Mouse (Mus musculus): ENCODE measurements around the gene Cdc27. TPM values are rescaled to one million over a fixed set of nuclear protein-coding genes. Genes with fewer than 3 reads are reported as not detected.

Cdc27 gene
- polyA plus RNA-seq, 1 experiment = 25.9 TPM

GRCm38 (mm10) chr11:104525935-104526334 lies 24.5 kb downstream of the Cdc27 start:
- no peak for TF ChIP-seq POLR2A (IDR thresholded peaks at IDR 0.05; ENCODE audit: borderline replicate concordance, low read depth, low read length)
- no peak for TF ChIP-seq CTCF (IDR thresholded peaks at IDR 0.05; ENCODE audit: low read depth, low read length)
- Histone ChIP-seq H3K4me3 (ENCODE audit: insufficient read depth, low read length) (no peak overlapping the region), H3K27ac (ENCODE audit: insufficient read depth, low read depth, low read length) (no peak overlapping the region), H3K4me1 (ENCODE audit: control insufficient read depth, insufficient read depth, low read length) (no peaks in the 10 kb centered on the region)

- H3K4me3 ChIP-seq (ENCODE audit: insufficient read depth, low read length) = no peak overlapping the region
- H3K4me1 ChIP-seq (ENCODE audit: control insufficient read depth, insufficient read depth, low read length) = no peaks in the 10 kb centered on the region
- TF ChIP-seq CTCF (IDR thresholded peaks at IDR 0.05; ENCODE audit: low read depth, low read length) = no peak
- TF ChIP-seq POLR2A (IDR thresholded peaks at IDR 0.05; ENCODE audit: borderline replicate concordance, low read depth, low read length) = no peak
- no peak overlapping the region for H3K27ac ChIP-seq (ENCODE audit: insufficient read depth, low read depth, low read length)
Measured at GRCm38 (mm10) chr11:104512436-104512835, 38.0 kb downstream of the Cdc27 start.

DNA sequence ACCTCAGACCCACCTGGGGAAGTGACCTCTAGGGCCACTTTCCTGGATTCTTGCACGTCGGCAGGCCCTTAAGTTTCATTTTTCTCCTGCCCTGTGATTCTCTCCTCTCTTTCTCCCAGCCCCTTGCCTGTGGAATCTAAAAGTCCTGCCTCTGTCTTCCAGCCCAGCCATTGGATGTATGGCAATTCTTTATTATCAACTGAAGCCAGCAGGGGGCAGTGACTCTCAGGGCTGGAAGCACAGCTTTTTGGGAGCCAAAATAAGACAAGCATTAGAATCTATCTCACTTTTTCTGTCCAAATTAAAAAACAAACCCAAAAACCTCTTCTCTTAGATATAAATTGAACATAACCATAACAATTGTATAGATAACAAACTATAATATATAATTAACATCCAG lies 39.8 kb downstream of the Cdc27 start:
- no peak overlapping the region for H3K4me3 ChIP-seq (ENCODE audit: insufficient read depth, low read length)
- H3K27ac ChIP-seq (ENCODE audit: insufficient read depth, low read depth, low read length) = no peak overlapping the region
- peak; percentile 27; the same call in 1 of the 2 replicates for TF ChIP-seq CTCF (IDR thresholded peaks at IDR 0.05; ENCODE audit: low read depth, low read length)
- no peak for TF ChIP-seq POLR2A (IDR thresholded peaks at IDR 0.05; ENCODE audit: borderline replicate concordance, low read depth, low read length)
- no peaks in the 10 kb centered on the region for H3K4me1 ChIP-seq (ENCODE audit: control insufficient read depth, insufficient read depth, low read length)

DNA sequence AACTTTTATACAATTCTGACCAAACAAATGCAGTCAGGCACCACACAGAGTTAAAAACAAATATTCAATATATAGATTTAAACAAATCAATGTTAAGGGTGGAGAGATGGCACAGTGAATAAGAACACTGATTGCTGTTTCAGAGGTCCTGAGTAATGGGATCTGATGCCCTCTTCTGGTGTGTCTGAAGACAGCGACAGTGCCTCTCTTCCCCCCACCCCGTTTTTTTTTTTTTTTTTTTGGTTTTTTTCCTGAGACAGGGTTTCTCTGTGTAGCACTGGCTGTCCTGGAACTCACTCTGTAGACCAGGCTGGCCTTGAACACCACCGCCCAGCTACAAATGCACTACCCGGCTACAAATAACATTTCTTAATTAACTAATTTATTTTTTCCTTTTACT lies 42.0 kb downstream of the Cdc27 start:
- Histone ChIP-seq H3K27ac (ENCODE audit: insufficient read depth, low read depth, low read length) (no peak overlapping the region), H3K4me1 (ENCODE audit: control insufficient read depth, insufficient read depth, low read length) (no peaks in the 10 kb centered on the region), H3K4me3 (ENCODE audit: insufficient read depth, low read length) (no peak overlapping the region)
- TF ChIP-seq CTCF (IDR thresholded peaks at IDR 0.05; ENCODE audit: low read depth, low read length) = no peak
- no peak for TF ChIP-seq POLR2A (IDR thresholded peaks at IDR 0.05; ENCODE audit: borderline replicate concordance, low read depth, low read length)

- TF ChIP-seq CTCF (IDR thresholded peaks at IDR 0.05; ENCODE audit: low read depth, low read length) (no peak), POLR2A (IDR thresholded peaks at IDR 0.05; ENCODE audit: borderline replicate concordance, low read depth, low read length) (no peak)
- Histone ChIP-seq H3K4me3 (ENCODE audit: insufficient read depth, low read length) (no peak overlapping the region), H3K4me1 (ENCODE audit: control insufficient read depth, insufficient read depth, low read length) (no peaks in the 10 kb centered on the region), H3K27ac (ENCODE audit: insufficient read depth, low read depth, low read length) (no peak overlapping the region)
Measured at GRCm38 (mm10) chr11:104488292-104488691, 62.1 kb downstream of the Cdc27 start.

GRCm38 (mm10) chr11:104481971-104482370 lies 68.4 kb downstream of the Cdc27 start:
- no peaks in the 10 kb centered on the region for H3K4me1 ChIP-seq (ENCODE audit: control insufficient read depth, insufficient read depth, low read length)
- no peak overlapping the region for H3K27ac ChIP-seq (ENCODE audit: insufficient read depth, low read depth, low read length)
- TF ChIP-seq POLR2A (IDR thresholded peaks at IDR 0.05; ENCODE audit: borderline replicate concordance, low read depth, low read length) (no peak), CTCF (IDR thresholded peaks at IDR 0.05; ENCODE audit: low read depth, low read length) (no peak)
- no peak overlapping the region for H3K4me3 ChIP-seq (ENCODE audit: insufficient read depth, low read length)

DNA sequence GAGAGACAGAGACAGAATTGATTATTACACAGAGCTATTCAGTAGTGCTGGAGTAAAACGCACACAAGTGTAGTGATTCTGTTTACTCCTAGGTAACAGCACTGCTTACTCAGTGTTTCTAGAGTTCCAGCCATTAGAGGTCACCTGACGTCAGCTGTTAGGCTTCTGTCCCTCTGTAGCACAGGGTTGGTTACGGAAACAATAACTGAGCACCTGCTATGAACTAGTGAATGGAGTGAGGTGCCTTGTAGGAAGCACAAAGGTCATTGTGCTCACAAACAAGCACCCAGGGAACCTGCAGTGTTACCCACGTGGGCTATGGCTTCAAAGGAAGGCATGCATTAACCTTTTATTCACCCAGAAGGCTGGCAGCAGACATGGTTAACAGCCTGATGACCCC lies 70.9 kb downstream of the Cdc27 start:
- Histone ChIP-seq H3K27ac (ENCODE audit: insufficient read depth, low read depth, low read length) (no peak overlapping the region), H3K4me1 (ENCODE audit: control insufficient read depth, insufficient read depth, low read length) (no peaks in the 10 kb centered on the region), H3K4me3 (ENCODE audit: insufficient read depth, low read length) (no peak overlapping the region)
- TF ChIP-seq POLR2A (IDR thresholded peaks at IDR 0.05; ENCODE audit: borderline replicate concordance, low read depth, low read length) (no peak), CTCF (IDR thresholded peaks at IDR 0.05; ENCODE audit: low read depth, low read length) (no peak)

GRCm38 (mm10) chr11:104469371-104469835 lies 81.0 kb downstream of the Cdc27 start:
- H3K27ac ChIP-seq (ENCODE audit: insufficient read depth, low read depth, low read length) = no peak overlapping the region
- no peak for TF ChIP-seq CTCF (IDR thresholded peaks at IDR 0.05; ENCODE audit: low read depth, low read length)
- TF ChIP-seq POLR2A (IDR thresholded peaks at IDR 0.05; ENCODE audit: borderline replicate concordance, low read depth, low read length) = no peak

DNA sequence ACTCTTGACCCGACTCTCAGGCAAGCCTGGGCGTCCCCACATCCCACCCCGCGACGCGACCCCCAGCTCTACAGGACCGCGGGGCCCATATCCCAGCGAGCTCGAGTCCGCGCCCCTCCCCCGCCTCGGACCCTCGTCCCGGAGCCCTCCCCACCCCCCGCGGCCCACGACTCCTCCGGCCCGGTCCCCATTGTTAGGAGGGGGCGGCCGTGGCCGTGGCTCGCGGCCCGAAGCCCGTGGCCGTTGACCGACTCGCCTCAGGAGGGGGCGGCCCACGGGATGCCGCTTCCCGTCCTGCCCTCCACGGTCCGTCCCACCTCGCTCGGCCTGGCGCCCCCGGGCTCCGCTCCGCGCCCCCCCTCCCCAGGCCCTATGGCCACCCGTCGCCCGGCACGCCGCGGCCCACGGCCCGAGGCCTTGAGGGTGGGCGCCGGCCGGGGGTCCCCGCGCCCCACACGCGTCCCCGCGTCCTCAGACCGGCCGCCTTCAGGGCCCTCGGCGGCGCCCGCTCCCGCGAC lies 81.6 kb downstream of the Cdc27 start, which contains the start of gene Kansl1:
Gene Kansl1 (minus strand): TSS at position 111 of the 518 bp plus-strand sequence.
- Histone ChIP-seq H3K4me1 (ENCODE audit: control insufficient read depth, insufficient read depth, low read length) (peaks cover 6% of the 10 kb centered on the region), H3K4me3 (ENCODE audit: insufficient read depth, low read length) (peak within 1 kb of the TSS; percentile 78), H3K27ac (ENCODE audit: insufficient read depth, low read depth, low read length) (no peak within 1 kb of the TSS)
- TF ChIP-seq CTCF (IDR thresholded peaks at IDR 0.05; ENCODE audit: low read depth, low read length) = no peak
- no peak for TF ChIP-seq POLR2A (IDR thresholded peaks at IDR 0.05; ENCODE audit: borderline replicate concordance, low read depth, low read length)

More at GRCm38 (mm10) chr11:104469371-104469835, 81.0 kb downstream of the Cdc27 start:
- H3K4me3 ChIP-seq (ENCODE audit: insufficient read depth, low read length) = peak overlapping the region; percentile 78
- peaks cover 6% of the 10 kb centered on the region for H3K4me1 ChIP-seq (ENCODE audit: control insufficient read depth, insufficient read depth, low read length)

GRCm38 (mm10) chr11:104467698-104468097 lies 82.7 kb downstream of the Cdc27 start:
- TF ChIP-seq POLR2A (IDR thresholded peaks at IDR 0.05; ENCODE audit: borderline replicate concordance, low read depth, low read length) (no peak), CTCF (IDR thresholded peaks at IDR 0.05; ENCODE audit: low read depth, low read length) (no peak)

More at GRCm38 (mm10) chr11:104467698-104468097, 82.7 kb downstream of the Cdc27 start:
- H3K27ac ChIP-seq (ENCODE audit: insufficient read depth, low read depth, low read length) = no peak overlapping the region
- H3K4me3 ChIP-seq (ENCODE audit: insufficient read depth, low read length) = no peak overlapping the region
- peaks cover 6% of the 10 kb centered on the region for H3K4me1 ChIP-seq (ENCODE audit: control insufficient read depth, insufficient read depth, low read length)
